Mouse (Mus musculus): ENCODE measurements around the gene Eif2ak4.

The Eif2ak4 gene

GRCm38 (mm10) chr2:118405568-118405967 is 17.1 kb downstream of the Eif2ak4 start:
- DNase-seq (ENCODE audit: low spot score) = no peak

- no peak for DNase-seq (ENCODE audit: low spot score)
Observed at GRCm38 (mm10) chr2:118406811-118407210, 18.4 kb downstream of the Eif2ak4 start.

GRCm38 (mm10) chr2:118408336-118408895 is 20.0 kb downstream of the Eif2ak4 start:
- DNase-seq (ENCODE audit: low spot score) = no peak

- DNase-seq (ENCODE audit: low spot score) = no peak
Observed at GRCm38 (mm10) chr2:118412821-118413220, 24.4 kb downstream of the Eif2ak4 start.

GRCm38 (mm10) chr2:118415601-118416355 is 27.4 kb downstream of the Eif2ak4 start:
- no peak for DNase-seq (ENCODE audit: low spot score)

GRCm38 (mm10) chr2:118418076-118418475 is 29.7 kb downstream of the Eif2ak4 start:
- no peak for DNase-seq (ENCODE audit: low spot score)

- DNase-seq (ENCODE audit: low spot score) = no peak
Observed at GRCm38 (mm10) chr2:118421951-118422350, 33.5 kb downstream of the Eif2ak4 start.

- no peak for DNase-seq (ENCODE audit: low spot score)
Observed at GRCm38 (mm10) chr2:118422385-118422784, 34.0 kb downstream of the Eif2ak4 start.

GRCm38 (mm10) chr2:118428296-118428695 is 39.9 kb downstream of the Eif2ak4 start:
- no peak for DNase-seq (ENCODE audit: low spot score)

GRCm38 (mm10) chr2:118429297-118429696 is 40.9 kb downstream of the Eif2ak4 start:
- no peak for DNase-seq (ENCODE audit: low spot score)

GRCm38 (mm10) chr2:118430630-118431029 is 42.2 kb downstream of the Eif2ak4 start:
- DNase-seq (ENCODE audit: low spot score) = no peak

- DNase-seq (ENCODE audit: low spot score) = no peak
Observed at GRCm38 (mm10) chr2:118431589-118431988, 43.2 kb downstream of the Eif2ak4 start.

GRCm38 (mm10) chr2:118442172-118442571 is 53.8 kb downstream of the Eif2ak4 start:
- DNase-seq (ENCODE audit: low spot score) = no peak

- DNase-seq (ENCODE audit: low spot score) = no peak
Observed at GRCm38 (mm10) chr2:118442723-118443122, 54.3 kb downstream of the Eif2ak4 start.

- no peak for DNase-seq (ENCODE audit: low spot score)
Observed at GRCm38 (mm10) chr2:118445696-118446674, 57.6 kb downstream of the Eif2ak4 start.

GRCm38 (mm10) chr2:118448181-118448580 is 59.8 kb downstream of the Eif2ak4 start:
- no peak for DNase-seq (ENCODE audit: low spot score)

GRCm38 (mm10) chr2:118451056-118451455 is 62.6 kb downstream of the Eif2ak4 start:
- DNase-seq (ENCODE audit: low spot score) = no peak

- no peak for DNase-seq (ENCODE audit: low spot score)
Observed at GRCm38 (mm10) chr2:118457029-118457428, 68.6 kb downstream of the Eif2ak4 start.

GRCm38 (mm10) chr2:118457463-118458261 is 69.2 kb downstream of the Eif2ak4 start:
- no peak for DNase-seq (ENCODE audit: low spot score)

GRCm38 (mm10) chr2:118461480-118462165 is 73.2 kb downstream of the Eif2ak4 start:
- no peak for DNase-seq (ENCODE audit: low spot score)

- DNase-seq (ENCODE audit: low spot score) = no peak
Observed at GRCm38 (mm10) chr2:118463480-118463879, 75.1 kb downstream of the Eif2ak4 start.
